Mouse (Mus musculus): ENCODE results near the gene Gm3336. TPM values are rescaled to one million over a fixed set of nuclear protein-coding genes. Genes with fewer than 3 reads are reported as not detected.
A peak's percentile ranks its signal among the peaks of the same experiment; 100 is the strongest.

Gm3336 gene
- polyA plus RNA-seq, 1 experiment from 2014 or later, result 0.19 TPM

DNA sequence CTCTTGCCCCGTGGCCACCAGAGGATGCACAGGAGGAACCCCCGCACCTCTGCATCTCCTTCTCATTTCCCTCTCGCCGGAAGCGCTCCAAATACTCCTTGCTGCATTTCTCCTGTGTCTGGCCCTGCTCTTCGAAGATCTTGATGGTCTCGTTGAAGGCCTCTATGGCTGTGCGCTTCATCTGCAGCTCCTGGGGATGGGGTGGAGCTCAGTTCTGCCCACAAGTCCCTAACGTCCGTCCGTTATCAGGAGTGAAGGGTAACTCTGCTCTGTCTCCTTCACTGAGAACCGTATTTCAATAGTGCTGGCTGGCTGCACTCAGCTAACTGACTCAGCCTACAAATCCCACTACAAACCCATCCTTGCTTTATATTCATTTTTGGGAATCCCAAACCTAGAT lies 51.5 kb downstream of the Gm3336 start:
- no peak for ATAC-seq
- WGBS, result 76% methylated on average over 12 of the region's 12 CpGs
- Histone ChIP-seq H3K9me3 (ENCODE audit: control insufficient read depth, low read length) (no peaks in the 10 kb centered on the region), H3K27me3 (replicated peaks; ENCODE audit: control insufficient read depth, insufficient read depth, low read length) (no peaks in the 10 kb centered on the region), H3K36me3 (ENCODE audit: control insufficient read depth, insufficient read depth, low read length) (peaks cover 41% of the 10 kb centered on the region), H3K4me2 (ENCODE audit: low read length) (no peak overlapping the region), H3K4me1 (ENCODE audit: control insufficient read depth, insufficient read depth, low read depth, low read length) (peaks cover 33% of the 10 kb centered on the region), H3K9ac (ENCODE audit: low read depth, low read length) (no peak overlapping the region; the same call in 1 of the 2 replicates), H3K4me3 (ENCODE audit: low read length) (no peak overlapping the region), H3K27ac (ENCODE audit: low read depth, low read length) (no peak overlapping the region; the same call in 1 of the 2 replicates)

DNA sequence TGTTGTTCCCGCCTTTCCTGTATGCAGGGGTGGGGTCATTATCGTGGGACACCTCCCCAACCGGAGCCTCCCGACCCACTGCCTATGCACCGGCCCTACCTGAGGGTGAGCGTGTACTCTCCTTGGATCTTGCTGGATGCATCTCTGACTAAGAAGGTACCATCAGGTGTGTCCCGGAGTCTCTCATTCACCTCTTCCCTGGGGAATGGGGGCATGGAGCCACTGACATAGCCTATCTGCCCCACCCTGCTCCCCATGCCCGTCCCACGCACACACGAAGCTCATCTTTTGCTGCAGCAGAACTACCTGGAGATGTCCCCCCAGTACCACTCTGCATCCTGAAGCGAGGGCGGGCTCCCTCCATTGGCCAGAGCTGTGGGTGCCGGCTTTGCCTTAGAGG lies 52.4 kb downstream of the Gm3336 start:
- no peak overlapping the region for H3K4me2 ChIP-seq (ENCODE audit: low read length)
- ATAC-seq, result no peak
- WGBS, result 95% methylated on average over 13 of the region's 13 CpGs
- H3K4me1 ChIP-seq (ENCODE audit: control insufficient read depth, insufficient read depth, low read depth, low read length), result peaks cover 42% of the 10 kb centered on the region
- no peak overlapping the region for H3K4me3 ChIP-seq (ENCODE audit: low read length)
- H3K27ac ChIP-seq (ENCODE audit: low read depth, low read length), result no peak overlapping the region
- H3K27me3 ChIP-seq (replicated peaks; ENCODE audit: control insufficient read depth, insufficient read depth, low read length), result no peaks in the 10 kb centered on the region
- H3K36me3 ChIP-seq (ENCODE audit: control insufficient read depth, insufficient read depth, low read length), result peaks cover 41% of the 10 kb centered on the region
- no peaks in the 10 kb centered on the region for H3K9me3 ChIP-seq (ENCODE audit: control insufficient read depth, low read length)
- 0 out of 2 replicates have a peak overlapping the region, but pooled peaks have one; percentile 9 for H3K9ac ChIP-seq (ENCODE audit: low read depth, low read length)

GRCm38 (mm10) chr8:70771217-70771616 lies 52.9 kb downstream of the Gm3336 start:
- WGBS, result 92% methylated on average over 6 of the region's 7 CpGs
- Histone ChIP-seq H3K9me3 (ENCODE audit: control insufficient read depth, low read length) (no peaks in the 10 kb centered on the region), H3K4me1 (ENCODE audit: control insufficient read depth, insufficient read depth, low read depth, low read length) (peaks cover 42% of the 10 kb centered on the region), H3K36me3 (ENCODE audit: control insufficient read depth, insufficient read depth, low read length) (peaks cover 41% of the 10 kb centered on the region), H3K27me3 (replicated peaks; ENCODE audit: control insufficient read depth, insufficient read depth, low read length) (no peaks in the 10 kb centered on the region), H3K4me3 (ENCODE audit: low read length) (no peak overlapping the region), H3K27ac (ENCODE audit: low read depth, low read length) (no peak overlapping the region), H3K4me2 (ENCODE audit: low read length) (no peak overlapping the region), H3K9ac (ENCODE audit: low read depth, low read length) (0 out of 2 replicates have a peak overlapping the region, but pooled peaks have one; percentile 9)
- no peak for ATAC-seq

- Histone ChIP-seq H3K36me3 (ENCODE audit: control insufficient read depth, insufficient read depth, low read length) (peaks cover 41% of the 10 kb centered on the region), H3K4me2 (ENCODE audit: low read length) (no peak overlapping the region), H3K9ac (ENCODE audit: low read depth, low read length) (no peak overlapping the region), H3K4me3 (ENCODE audit: low read length) (no peak overlapping the region), H3K9me3 (ENCODE audit: control insufficient read depth, low read length) (no peaks in the 10 kb centered on the region), H3K4me1 (ENCODE audit: control insufficient read depth, insufficient read depth, low read depth, low read length) (peaks cover 34% of the 10 kb centered on the region), H3K27ac (ENCODE audit: low read depth, low read length) (no peak overlapping the region), H3K27me3 (replicated peaks; ENCODE audit: control insufficient read depth, insufficient read depth, low read length) (no peaks in the 10 kb centered on the region)
- ATAC-seq, result no peak
- 95% methylated on average over 13 of the region's 13 CpGs for WGBS
Measured at GRCm38 (mm10) chr8:70772075-70772474, 53.7 kb downstream of the Gm3336 start.

Other genes with a start within 250 kb of the Gm3336 start
- gene Klhl26, start 241.6 kb upstream of the Gm3336 start, polyA plus RNA-seq (2015; fragmentation: Nextera tagmentation; extraction: Ambion mirVana), result 36.1 and 37.5 TPM in 2 replicates
- 164 and 190 TPM in 2 replicates for gene Tmem59l, start 231.2 kb upstream of the Gm3336 start, polyA plus RNA-seq (2015; fragmentation: Nextera tagmentation; extraction: Ambion mirVana)
- gene Crlf1, start 225.4 kb upstream of the Gm3336 start, polyA plus RNA-seq (2015; fragmentation: Nextera tagmentation; extraction: Ambion mirVana), result 9.3 and 15.5 TPM in 2 replicates
- gene Rex1bd, start 211.8 kb upstream of the Gm3336 start, polyA plus RNA-seq (2015; fragmentation: Nextera tagmentation; extraction: Ambion mirVana), result 173 and 192 TPM in 2 replicates
- gene Uba52, start 207.7 kb upstream of the Gm3336 start, polyA plus RNA-seq (2015; fragmentation: Nextera tagmentation; extraction: Ambion mirVana), result 576 and 598 TPM in 2 replicates
- gene Fkbp8, start 190.8 kb upstream of the Gm3336 start, polyA plus RNA-seq (2015; fragmentation: Nextera tagmentation; extraction: Ambion mirVana), result 429 and 441 TPM in 2 replicates
- 45.2 and 45.4 TPM in 2 replicates for gene Kxd1, start 190.6 kb upstream of the Gm3336 start, polyA plus RNA-seq (2015; fragmentation: Nextera tagmentation; extraction: Ambion mirVana)
- gene Ell, start 179.1 kb upstream of the Gm3336 start, polyA plus RNA-seq (2015; fragmentation: Nextera tagmentation; extraction: Ambion mirVana), result 14.9 and 19.2 TPM in 2 replicates
- 150 and 164 TPM in 2 replicates for gene Isyna1, start 124.2 kb upstream of the Gm3336 start, polyA plus RNA-seq (2015; fragmentation: Nextera tagmentation; extraction: Ambion mirVana)
- 148 and 157 TPM in 2 replicates for gene Ssbp4, start 109.7 kb upstream of the Gm3336 start, polyA plus RNA-seq (2015; fragmentation: Nextera tagmentation; extraction: Ambion mirVana)
- gene Lrrc25, start 102.4 kb upstream of the Gm3336 start, polyA plus RNA-seq (2015; fragmentation: Nextera tagmentation; extraction: Ambion mirVana), result 1.1 and 1.6 TPM in 2 replicates
- 0.11 and 0.48 TPM in 2 replicates for gene Gdf15, start 86.1 kb upstream of the Gm3336 start, polyA plus RNA-seq (2015; fragmentation: Nextera tagmentation; extraction: Ambion mirVana)
- gene Pgpep1, start 58.2 kb upstream of the Gm3336 start, polyA plus RNA-seq (2015; fragmentation: Nextera tagmentation; extraction: Ambion mirVana), result 78.3 and 87.6 TPM in 2 replicates
- 168 and 169 TPM in 2 replicates for gene Lsm4, start 45.3 kb upstream of the Gm3336 start, polyA plus RNA-seq (2015; fragmentation: Nextera tagmentation; extraction: Ambion mirVana)
- 60.0 and 69.0 TPM in 2 replicates for gene Jund, start 19.6 kb upstream of the Gm3336 start, polyA plus RNA-seq (2015; fragmentation: Nextera tagmentation; extraction: Ambion mirVana)
- 0.10 TPM in 1 of 2 replicates, not detected in the other for gene Iqcn, start 15.1 kb upstream of the Gm3336 start, polyA plus RNA-seq (2015; fragmentation: Nextera tagmentation; extraction: Ambion mirVana)
- gene Pde4c, start 5.2 kb downstream of the Gm3336 start, polyA plus RNA-seq (2015; fragmentation: Nextera tagmentation; extraction: Ambion mirVana), result 0.19 and 0.42 TPM in 2 replicates
- gene Rab3a, start 36.1 kb downstream of the Gm3336 start, polyA plus RNA-seq (2015; fragmentation: Nextera tagmentation; extraction: Ambion mirVana), result 622 and 635 TPM in 2 replicates
- 48.6 and 49.9 TPM in 2 replicates for gene Mpv17l2, start 42.4 kb downstream of the Gm3336 start, polyA plus RNA-seq (2015; fragmentation: Nextera tagmentation; extraction: Ambion mirVana)
- 115 and 118 TPM in 2 replicates for gene Pik3r2, start 58.2 kb downstream of the Gm3336 start, polyA plus RNA-seq (2015; fragmentation: Nextera tagmentation; extraction: Ambion mirVana)
- gene Mast3, start 86.5 kb downstream of the Gm3336 start, polyA plus RNA-seq (2015; fragmentation: Nextera tagmentation; extraction: Ambion mirVana), result 21.9 and 23.9 TPM in 2 replicates
- gene Il12rb1, start 89.9 kb downstream of the Gm3336 start, polyA plus RNA-seq (2015; fragmentation: Nextera tagmentation; extraction: Ambion mirVana), result 0.11 and 0.14 TPM in 2 replicates
- 6.8 and 7.9 TPM in 2 replicates for gene Arrdc2, start 121.2 kb downstream of the Gm3336 start, polyA plus RNA-seq (2015; fragmentation: Nextera tagmentation; extraction: Ambion mirVana)
- gene Kcnn1, start 144.7 kb downstream of the Gm3336 start, polyA plus RNA-seq (2015; fragmentation: Nextera tagmentation; extraction: Ambion mirVana), result 16.3 and 18.5 TPM in 2 replicates
- gene Ccdc124, start 155.4 kb downstream of the Gm3336 start, polyA plus RNA-seq (2015; fragmentation: Nextera tagmentation; extraction: Ambion mirVana), result 168 and 190 TPM in 2 replicates
- gene Slc5a5, start 174.2 kb downstream of the Gm3336 start, polyA plus RNA-seq (2015; fragmentation: Nextera tagmentation; extraction: Ambion mirVana), result 2.4 and 3.1 TPM in 2 replicates
- gene Rpl18a, start 178.9 kb downstream of the Gm3336 start, polyA plus RNA-seq (2015; fragmentation: Nextera tagmentation; extraction: Ambion mirVana), result 1,821 and 2,018 TPM in 2 replicates
- gene Map1s, start 187.4 kb downstream of the Gm3336 start, polyA plus RNA-seq (2015; fragmentation: Nextera tagmentation; extraction: Ambion mirVana), result 57.8 and 71.4 TPM in 2 replicates